Mouse (Mus musculus) embryonic facial prominence, embryonic 11.5 days (tissue): ENCODE measurements around the gene Tymp. TPM values are rescaled to one million over a fixed set of nuclear protein-coding genes. Genes with fewer than 3 reads are reported as not detected.
A peak's percentile ranks its signal among the peaks of the same experiment; 100 is the strongest.

ENCODE experiments used
- ATAC-seq: fragments of 200-750 bp; cut with Nextera tagmentation; replicated peaks from 2 replicates; pipeline ENCODE4 v1.8.0; 2017; ENCODE audit warnings: low read depth; ENCODE audit not compliant: insufficient number of reproducible peaks, low FRiP score, low TSS enrichment
- DNase-seq: peaks from one replicate; pipeline ENCODE4 v3.0.0-alpha.2; 2015; ENCODE audit warnings: low spot score
- H3K27ac ChIP-seq: fragments of 300-500 bp; sonication (generic); replicated peaks from 2 replicates; pipeline ENCODE4 v1.5.1; 2014; ENCODE audit warnings: mild to moderate bottlenecking, low read depth, low read length, control low read depth
- H3K27me3 ChIP-seq: fragments of 300-500 bp; sonication (generic); 2 replicates; pipeline ENCODE4 v1.6.1; 2014; ENCODE audit warnings: mild to moderate bottlenecking, low read length, moderate library complexity, mixed read lengths; ENCODE audit not compliant: control insufficient read depth, insufficient read depth
- H3K36me3 ChIP-seq: fragments of 300-500 bp; sonication (generic); replicated peaks from 2 replicates; pipeline ENCODE4 v1.6.1; 2014; ENCODE audit warnings: low read depth, mild to moderate bottlenecking, low read length, moderate library complexity, mixed read lengths; ENCODE audit not compliant: control insufficient read depth, insufficient read depth
- H3K4me1 ChIP-seq: fragments of 300-500 bp; sonication (generic); 2 replicates; pipeline ENCODE4 v1.6.1; 2014; ENCODE audit warnings: low read length, mixed read lengths; ENCODE audit not compliant: control insufficient read depth, insufficient read depth
- H3K4me2 ChIP-seq: fragments of 300-500 bp; sonication (generic); 2 replicates; pipeline ENCODE4 v1.6.1; 2014; ENCODE audit warnings: low read depth, mild to moderate bottlenecking, control low read depth, low read length, moderate library complexity
- H3K4me3 ChIP-seq: fragments of 300-500 bp; sonication (generic); 2 replicates; pipeline ENCODE4 v1.5.1; 2014; ENCODE audit warnings: low read depth, low read length, control low read depth
- H3K9ac ChIP-seq: fragments of 300-500 bp; sonication (generic); replicated peaks from 2 replicates; pipeline ENCODE4 v1.6.1; 2014; ENCODE audit warnings: mild to moderate bottlenecking, control low read depth, low read length
- H3K9me3 ChIP-seq: fragments of 300-500 bp; sonication (generic); replicated peaks from 2 replicates; pipeline ENCODE4 v1.6.1; 2016; ENCODE audit warnings: mild to moderate bottlenecking, low read length, inconsistent platforms, mixed read lengths; ENCODE audit not compliant: control insufficient read depth
- WGBS: fragments of 180-500 bp; shearing (Covaris S2); extraction: QIAGEN DNeasy Blood & Tissue Kit; methylation state at CpG from one replicate; pipeline ENCODE4 v1.1.7; 2014; 5-methylcytosine and 5-hydroxymethylcytosine counted together
- polyA plus RNA-seq: library from polyadenylated mRNA; unstranded; fragments of >200 nt; fragmentation: Nextera tagmentation; extraction: Ambion mirVana; gene quantifications from 2 replicates; pipeline ENCODE4 v1.2.1, GENCODE M21; 2014

The Tymp gene
- 1.4 and 2.1 TPM in 2 replicates for polyA plus RNA-seq

- Histone ChIP-seq H3K36me3 (peaks cover 2% of the 10 kb centered on the region; the same call in 1 of the 2 replicates), H3K9me3 (no peaks in the 10 kb centered on the region), H3K27me3 (peaks cover 35% of the 10 kb centered on the region), H3K27ac (no peak within 1 kb of the TSS), H3K4me1 (peaks cover 4% of the 10 kb centered on the region; the same call in 1 of the 2 replicates), H3K4me2 (peak within 1 kb of the TSS; percentile 16; the same call in 1 of the 2 replicates), H3K9ac (no peak within 1 kb of the TSS), H3K4me3 (no peak within 1 kb of the TSS)
- ATAC-seq (no peak), DNase-seq (peak; percentile 3)
- 14% methylated on average over 16 of the region's 16 CpGs for WGBS
Observed at GRCm38 (mm10) chr15:89376957-89377356, at the start of gene Tymp. Gene Tymp, minus strand, starts transcription at chr15:89377039.

DNA sequence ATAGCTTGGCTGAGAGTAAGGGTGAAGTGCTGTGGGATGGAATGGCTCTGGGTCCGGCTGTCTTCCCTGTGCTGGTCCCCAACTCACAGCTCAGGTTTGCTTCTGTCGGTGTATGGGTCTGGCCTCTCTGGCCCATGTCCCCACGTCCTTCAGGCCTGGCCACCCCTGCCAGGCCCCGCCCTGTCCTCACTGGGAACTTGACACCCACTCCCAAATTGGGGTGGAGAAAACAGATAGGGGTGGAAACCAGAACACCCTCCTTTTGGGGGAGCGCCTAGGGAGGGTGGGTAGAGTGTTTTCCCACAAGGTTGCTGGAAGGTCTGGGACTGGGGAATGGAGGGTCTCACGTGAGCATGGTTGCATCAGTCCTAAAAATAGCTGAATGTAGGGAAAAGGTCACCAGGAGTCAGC is 48.9 kb upstream of the Tymp start, which contains the start of gene Cpt1b:
Gene Cpt1b (minus strand): TSS at position 153 of the 411 bp plus-strand sequence.
- WGBS = 19% methylated on average over 6 of the region's 6 CpGs
- H3K4me2 ChIP-seq = peak within 1 kb of the TSS; percentile 16
- H3K4me3 ChIP-seq = no peak within 1 kb of the TSS
- DNase-seq (no peak), ATAC-seq (no peak)
- H3K27ac ChIP-seq = no peak within 1 kb of the TSS
- no peak within 1 kb of the TSS for H3K9ac ChIP-seq
- H3K4me1 ChIP-seq = no peaks in the 10 kb centered on the region
- H3K36me3 ChIP-seq = 0 out of 2 replicates have a peak, but pooled peaks cover 3% of the 10 kb centered on the region
- H3K27me3 ChIP-seq = no peaks in the 10 kb centered on the region
- H3K9me3 ChIP-seq = no peaks in the 10 kb centered on the region

DNA sequence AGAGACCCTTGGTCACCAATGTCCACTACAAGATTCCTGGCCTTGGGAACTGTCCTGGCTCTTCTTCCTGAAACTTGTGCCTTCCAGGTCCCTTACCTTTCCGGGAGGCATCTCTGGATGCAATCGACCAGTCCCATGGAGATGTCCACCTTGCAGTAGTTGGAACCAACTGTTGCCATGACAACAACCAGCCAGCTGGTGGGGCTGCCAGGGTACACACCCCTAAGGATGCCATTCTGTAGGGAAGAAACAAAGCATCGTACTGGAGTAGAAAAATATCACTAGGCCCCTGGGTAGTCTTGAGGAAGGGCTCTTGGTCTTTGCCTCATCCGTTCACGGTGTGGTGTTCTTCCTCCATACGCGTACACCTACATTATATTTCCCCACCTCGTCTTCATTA is 47.8 kb upstream of the Tymp start:
- ATAC-seq (no peak), DNase-seq (no peak)
- Histone ChIP-seq H3K9ac (no peak overlapping the region), H3K27me3 (no peaks in the 10 kb centered on the region), H3K36me3 (0 out of 2 replicates have a peak, but pooled peaks cover 3% of the 10 kb centered on the region), H3K9me3 (no peaks in the 10 kb centered on the region), H3K4me3 (no peak overlapping the region), H3K4me2 (no peak overlapping the region), H3K27ac (no peak overlapping the region), H3K4me1 (no peaks in the 10 kb centered on the region)
- WGBS = 86% methylated on average over 8 of the region's 8 CpGs

DNA sequence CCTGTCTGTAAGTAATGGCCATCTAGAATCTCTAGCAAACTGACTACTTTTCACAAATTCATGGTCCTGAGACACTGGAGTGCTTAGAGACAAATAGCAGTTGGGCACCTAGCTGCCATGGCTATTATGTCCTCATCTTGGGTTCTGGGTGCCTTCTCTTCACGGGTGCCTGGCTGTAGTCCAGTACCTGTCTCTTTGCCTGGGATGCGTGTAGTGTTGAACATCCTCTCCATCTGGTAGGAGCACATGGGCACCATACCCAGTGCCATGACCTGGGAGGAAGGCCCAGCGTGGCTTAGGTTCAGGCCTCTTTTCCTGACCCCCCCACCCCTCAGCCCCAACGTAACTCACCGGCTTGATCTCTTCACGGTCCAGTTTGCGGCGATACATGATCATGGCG is 45.1 kb upstream of the Tymp start:
- 92% methylated on average over 9 of the region's 9 CpGs for WGBS
- no peak overlapping the region for H3K4me2 ChIP-seq
- no peak for ATAC-seq
- no peaks in the 10 kb centered on the region for H3K4me1 ChIP-seq
- H3K36me3 ChIP-seq = 0 out of 2 replicates have a peak, but pooled peaks cover 3% of the 10 kb centered on the region
- no peaks in the 10 kb centered on the region for H3K9me3 ChIP-seq
- no peak overlapping the region for H3K27ac ChIP-seq
- DNase-seq = no peak
- no peaks in the 10 kb centered on the region for H3K27me3 ChIP-seq
- H3K9ac ChIP-seq = no peak overlapping the region
- H3K4me3 ChIP-seq = no peak overlapping the region

GRCm38 (mm10) chr15:89415282-89415681 is 38.4 kb upstream of the Tymp start:
- Histone ChIP-seq H3K4me2 (no peak overlapping the region), H3K27me3 (no peaks in the 10 kb centered on the region), H3K4me3 (no peak overlapping the region), H3K9ac (no peak overlapping the region), H3K4me1 (no peaks in the 10 kb centered on the region), H3K9me3 (no peaks in the 10 kb centered on the region), H3K36me3 (no peaks in the 10 kb centered on the region), H3K27ac (no peak overlapping the region)
- DNase-seq (no peak), ATAC-seq (no peak)
- WGBS = 87% methylated on average over 8 of the region's 8 CpGs

DNA sequence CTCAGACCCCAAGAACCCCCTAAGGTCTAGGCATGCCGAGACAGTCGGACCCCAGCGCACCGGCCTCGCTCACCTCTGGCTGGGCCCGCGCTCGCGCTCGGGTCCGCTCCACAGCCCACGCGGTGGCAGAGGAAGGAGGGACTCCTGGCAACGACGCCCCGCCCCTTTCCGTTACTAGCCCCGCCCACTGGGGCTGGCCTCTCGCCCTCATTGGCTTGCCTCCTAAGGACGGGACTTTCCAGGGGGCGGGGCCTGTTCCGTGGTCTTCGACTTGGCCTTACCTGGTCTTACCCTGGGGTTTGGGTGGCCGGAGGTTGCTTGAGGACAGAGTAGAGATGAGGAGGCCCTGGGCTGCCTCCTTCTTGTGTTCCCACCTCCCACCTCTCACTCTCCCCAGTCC is 33.3 kb upstream of the Tymp start, which contains the start of gene Syce3:
Gene Syce3 (minus strand): TSS at position 386 of the 400 bp plus-strand sequence.
- Histone ChIP-seq H3K4me3 (no peak within 1 kb of the TSS), H3K36me3 (no peaks in the 10 kb centered on the region), H3K27me3 (no peaks in the 10 kb centered on the region), H3K4me1 (no peaks in the 10 kb centered on the region), H3K9ac (no peak within 1 kb of the TSS), H3K27ac (no peak within 1 kb of the TSS), H3K4me2 (no peak within 1 kb of the TSS), H3K9me3 (no peaks in the 10 kb centered on the region)
- 86% methylated on average over 15 of the region's 24 CpGs for WGBS
- DNase-seq (no peak), ATAC-seq (no peak)

DNA sequence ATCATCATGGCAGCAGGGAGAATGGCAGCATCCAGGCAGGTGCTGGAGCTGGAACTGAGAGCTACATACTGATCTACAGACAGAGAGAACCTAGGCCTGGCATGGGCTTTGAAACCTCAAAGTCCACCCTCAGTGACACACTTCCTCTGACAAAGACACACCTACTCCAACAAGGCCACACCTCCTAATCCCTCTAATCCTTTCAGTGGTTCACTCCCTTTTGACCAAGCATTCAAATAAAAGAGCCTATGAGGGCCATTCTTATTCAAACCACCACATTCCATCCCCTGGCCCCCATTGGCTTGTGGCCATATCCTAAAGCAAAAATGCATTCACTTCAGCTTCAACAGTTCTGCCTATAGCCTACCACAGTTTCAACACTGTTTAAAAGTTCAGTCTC is 29.9 kb upstream of the Tymp start:
- H3K36me3 ChIP-seq = no peaks in the 10 kb centered on the region
- no peaks in the 10 kb centered on the region for H3K4me1 ChIP-seq
- no peak overlapping the region for H3K4me3 ChIP-seq
- no peak for DNase-seq
- H3K27ac ChIP-seq = no peak overlapping the region
- ATAC-seq = no peak
- H3K9me3 ChIP-seq = no peaks in the 10 kb centered on the region
- no peak overlapping the region for H3K4me2 ChIP-seq
- no peaks in the 10 kb centered on the region for H3K27me3 ChIP-seq
- no peak overlapping the region for H3K9ac ChIP-seq

DNA sequence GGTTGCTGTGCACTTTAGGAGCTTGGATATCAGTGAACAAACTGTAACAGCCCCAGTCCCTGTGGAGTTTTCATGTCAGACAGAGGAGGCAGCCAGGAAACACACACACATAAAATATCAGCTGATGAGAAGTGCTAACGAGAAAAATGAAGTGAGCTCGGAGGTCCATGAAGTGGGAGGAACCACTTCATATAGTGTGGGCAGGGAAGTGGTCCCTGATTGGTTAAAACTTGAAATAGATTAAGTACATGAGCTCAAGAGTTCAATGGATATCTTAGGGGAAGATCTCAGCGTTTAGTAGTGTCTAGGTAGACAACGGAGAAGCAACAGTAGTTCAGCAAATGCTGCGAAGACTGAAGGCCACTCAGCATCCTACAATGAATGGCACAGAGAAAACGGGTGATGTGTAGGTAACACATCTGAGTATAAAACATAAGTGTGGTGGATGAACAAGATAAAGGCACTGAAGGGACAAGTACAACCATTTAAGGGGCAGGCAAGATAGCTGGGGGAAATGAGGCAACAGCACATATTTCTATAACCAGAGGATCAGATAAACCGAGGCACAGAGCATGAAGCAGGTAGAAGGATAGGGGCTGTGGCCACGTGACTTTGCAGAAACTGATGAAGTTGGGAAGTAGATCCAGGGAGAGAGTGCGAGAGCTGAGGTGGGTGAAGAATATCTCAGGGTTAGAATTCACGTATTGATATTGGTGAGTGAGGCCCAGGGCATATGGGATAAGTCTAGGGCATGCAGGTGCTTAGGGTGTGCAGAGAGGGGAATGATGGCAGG is 28.2 kb upstream of the Tymp start:
- no peak for ATAC-seq
- no peak overlapping the region for H3K9ac ChIP-seq
- 84% methylated on average over 10 of the region's 10 CpGs for WGBS
- no peak overlapping the region for H3K4me3 ChIP-seq
- no peaks in the 10 kb centered on the region for H3K27me3 ChIP-seq
- no peaks in the 10 kb centered on the region for H3K9me3 ChIP-seq
- no peak overlapping the region for H3K27ac ChIP-seq
- no peak overlapping the region for H3K4me2 ChIP-seq
- no peak for DNase-seq
- no peaks in the 10 kb centered on the region for H3K36me3 ChIP-seq
- no peaks in the 10 kb centered on the region for H3K4me1 ChIP-seq
